ENCODE assay signal across 17 mouse cellular contexts in genomic region chr5:96528296-96528695, GRCm38 (mm10).
A peak's percentile ranks its signal among the peaks of the same experiment; 100 is the strongest.
DNase-seq lines count a peak whose midpoint lies in the region; ATAC-seq lines count a peak whose summit lies in the region.
"Had no signal": no experiment of that assay in that cellular context is flagged by ENCODE, and none has a peak within 500 bp of the region (broad histone marks: within the 10 kb centered on the region; RNA-seq: fewer than 3 reads in every experiment).

No protein-coding gene starts in this region.

- H3K4me2 ChIP-seq in hindbrain, embryonic 16.5 days (ENCODE audit: low read length) = peak overlapping the region; percentile 14; the same call in 1 of the 2 replicates
- no peak overlapping the region for H3K4me2 ChIP-seq in hindbrain, embryonic 11.5 days (replicated peaks; ENCODE audit: low read depth, low read length)
- no peak overlapping the region; the same call in 1 of the 2 replicates for H3K4me2 ChIP-seq in midbrain, embryonic 15.5 days
- H3K4me2 ChIP-seq in intestine, embryonic 16.5 days (ENCODE audit: low read depth, low read length) = no peak overlapping the region
- H3K4me2 ChIP-seq: limb, embryonic 15.5 days; liver, embryonic 15.5 days had no signal

- H3K27me3 ChIP-seq in hindbrain, embryonic 16.5 days (replicated peaks; ENCODE audit: control insufficient read depth, insufficient read depth, low read length) = no peaks in the 10 kb centered on the region
- H3K27me3 ChIP-seq in hindbrain, embryonic 11.5 days (ENCODE audit: control insufficient read depth, insufficient read depth, low read length) = no peaks in the 10 kb centered on the region
- no peaks in the 10 kb centered on the region for H3K27me3 ChIP-seq in midbrain, embryonic 15.5 days (replicated peaks)
- no peaks in the 10 kb centered on the region for H3K27me3 ChIP-seq in midbrain, embryonic 10.5 days (ENCODE audit: low read depth, poor library complexity, severe bottlenecking)
- no peaks in the 10 kb centered on the region for H3K27me3 ChIP-seq in intestine, embryonic 16.5 days (replicated peaks; ENCODE audit: control insufficient read depth, insufficient read depth, low read length)
- H3K27me3 ChIP-seq: liver, embryonic 15.5 days had no signal

- H3K9ac ChIP-seq in hindbrain, embryonic 16.5 days (ENCODE audit: low read depth, low read length) = no peak overlapping the region
- H3K9ac ChIP-seq in hindbrain, embryonic 11.5 days (ENCODE audit: low read depth, low read length) = no peak overlapping the region
- no peak overlapping the region for H3K9ac ChIP-seq in midbrain, embryonic 15.5 days
- H3K9ac ChIP-seq in intestine, embryonic 16.5 days (ENCODE audit: low read depth, low read length) = no peak overlapping the region
- H3K9ac ChIP-seq: limb, embryonic 15.5 days; liver, embryonic 15.5 days had no signal

- H3K4me1 ChIP-seq in hindbrain, embryonic 16.5 days (ENCODE audit: control insufficient read depth, insufficient read depth, low read depth, low read length) = no peaks in the 10 kb centered on the region
- H3K4me1 ChIP-seq in hindbrain, embryonic 11.5 days (replicated peaks; ENCODE audit: control insufficient read depth, insufficient read depth, low read length) = no peaks in the 10 kb centered on the region
- H3K4me1 ChIP-seq in midbrain, embryonic 15.5 days = peaks cover 3% of the 10 kb centered on the region; the same call in 1 of the 2 replicates
- peaks cover 6% of the 10 kb centered on the region; the same call in 1 of the 2 replicates for H3K4me1 ChIP-seq in midbrain, embryonic 10.5 days
- 0 out of 2 replicates have a peak, but pooled peaks cover under 1% of the 10 kb centered on the region for H3K4me1 ChIP-seq in intestine, embryonic 16.5 days (ENCODE audit: control insufficient read depth, insufficient read depth, low read length)
- H3K4me1 ChIP-seq: liver, embryonic 15.5 days had no signal

- no peak overlapping the region for H3K27ac ChIP-seq in hindbrain, embryonic 16.5 days (ENCODE audit: low read depth, low read length)
- H3K27ac ChIP-seq in hindbrain, embryonic 11.5 days (ENCODE audit: low read depth, low read length) = no peak overlapping the region
- H3K27ac ChIP-seq in midbrain, embryonic 15.5 days = no peak overlapping the region
- H3K27ac ChIP-seq in midbrain, embryonic 10.5 days (replicated peaks) = no peak overlapping the region
- no peak overlapping the region for H3K27ac ChIP-seq in intestine, embryonic 16.5 days (ENCODE audit: low read length)
- H3K27ac ChIP-seq: limb, embryonic 15.5 days; liver, embryonic 15.5 days; macrophage had no signal

- H3K36me3 ChIP-seq in hindbrain, embryonic 16.5 days (ENCODE audit: control insufficient read depth, insufficient read depth, low read length) = no peaks in the 10 kb centered on the region
- no peaks in the 10 kb centered on the region for H3K36me3 ChIP-seq in hindbrain, embryonic 11.5 days (ENCODE audit: control insufficient read depth, insufficient read depth, low read length)
- no peaks in the 10 kb centered on the region for H3K36me3 ChIP-seq in midbrain, embryonic 15.5 days (replicated peaks)
- H3K36me3 ChIP-seq in midbrain, embryonic 10.5 days = no peaks in the 10 kb centered on the region
- H3K36me3 ChIP-seq in intestine, embryonic 16.5 days (ENCODE audit: control insufficient read depth, insufficient read depth, low read length) = no peaks in the 10 kb centered on the region
- H3K36me3 ChIP-seq: limb, embryonic 15.5 days; liver, embryonic 15.5 days had no signal

- no peak; the same call in 1 of the 2 replicates for ATAC-seq in hindbrain, embryonic 16.5 days
- no peak for ATAC-seq in hindbrain, embryonic 11.5 days (ENCODE audit: low FRiP score)
- ATAC-seq in midbrain, embryonic 15.5 days (replicated peaks) = 0 out of 2 replicates have a peak, but pooled peaks have one; percentile 30
- no peak for ATAC-seq in intestine, embryonic 16.5 days
- ATAC-seq: inflammation-experienced regulatory T-cells, adult 6 months had no signal

- 36% methylated on average over 7 of the region's 7 CpGs for WGBS in hindbrain, embryonic 16.5 days
- 57% methylated on average over 7 of the region's 7 CpGs for WGBS in hindbrain, embryonic 11.5 days
- WGBS in midbrain, embryonic 15.5 days = 43% methylated on average over 7 of the region's 7 CpGs
- WGBS in midbrain, embryonic 10.5 days = 77% methylated on average over 7 of the region's 7 CpGs
- 58% methylated on average over 7 of the region's 7 CpGs for WGBS in intestine, embryonic 16.5 days

- no peaks in the 10 kb centered on the region for H3K9me3 ChIP-seq in hindbrain, embryonic 16.5 days (ENCODE audit: control insufficient read depth, low read length)
- no peaks in the 10 kb centered on the region for H3K9me3 ChIP-seq in hindbrain, embryonic 11.5 days (ENCODE audit: control insufficient read depth, low read length)
- H3K9me3 ChIP-seq in midbrain, embryonic 15.5 days = no peaks in the 10 kb centered on the region
- H3K9me3 ChIP-seq in midbrain, embryonic 10.5 days (replicated peaks) = no peaks in the 10 kb centered on the region
- no peaks in the 10 kb centered on the region for H3K9me3 ChIP-seq in intestine, embryonic 16.5 days (ENCODE audit: control insufficient read depth, low read length)
- H3K9me3 ChIP-seq: limb, embryonic 15.5 days; liver, embryonic 15.5 days had no signal

- H3K4me3 ChIP-seq in hindbrain, embryonic 16.5 days (ENCODE audit: low read length) = no peak overlapping the region
- no peak overlapping the region for H3K4me3 ChIP-seq in hindbrain, embryonic 11.5 days (ENCODE audit: low read depth, low read length)
- no peak overlapping the region for H3K4me3 ChIP-seq in midbrain, embryonic 15.5 days
- no peak overlapping the region for H3K4me3 ChIP-seq in midbrain, embryonic 10.5 days
- no peak overlapping the region for H3K4me3 ChIP-seq in intestine, embryonic 16.5 days (ENCODE audit: low read length)
- H3K4me3 ChIP-seq: limb, embryonic 15.5 days; liver, embryonic 15.5 days had no signal

- DNase-seq in hindbrain, embryonic 11.5 days (ENCODE audit: low spot score) = no peak
- no peak for DNase-seq in midbrain, embryonic 10.5 days (ENCODE audit: low spot score)
- DNase-seq in layer of hippocampus, adult 8-10 months (ENCODE audit: low spot score in 2 of 2) = peak; percentile 22 to 25
- DNase-seq in layer of hippocampus, postnatal 36 days = peak; percentile 16 to 21
- DNase-seq: adrenal gland, adult 2 months; cerebellum, postnatal 25 days; embryo, embryonic 11 days; gastrocnemius, postnatal 25 days; kidney, postnatal 36 days; thymus, postnatal 36 days had no signal

Comparison
In these comparisons a context has a peak if more than half of its experiments do, and no peak if none do; other contexts are left out.
1. DNase-seq: peak in layer of hippocampus, adult 8-10 months (2 of 2) and layer of hippocampus, postnatal 36 days (2 of 2); none in hindbrain, embryonic 11.5 days (single experiment) and midbrain, embryonic 10.5 days (single experiment).